Mouse (Mus musculus) forebrain, embryonic 16.5 days (tissue): ENCODE results near the gene Ccdc173. TPM values are rescaled to one million over a fixed set of nuclear protein-coding genes. Genes with fewer than 3 reads are reported as not detected.
A peak's percentile ranks its signal among the peaks of the same experiment; 100 is the strongest.

ENCODE experiments used
- ATAC-seq: fragments of 200-750 bp; cut with Nextera tagmentation; 2 replicates; pipeline ENCODE4 v1.8.0; 2017; ENCODE audit warnings: mild to moderate bottlenecking, moderate library complexity
- H3K27ac ChIP-seq: fragments of 300-500 bp; sonication (generic); 2 replicates; pipeline ENCODE4 v1.5.1; 2014; ENCODE audit warnings: low read length, control low read depth
- H3K27me3 ChIP-seq: fragments of 300-500 bp; sonication (generic); replicated peaks from 2 replicates; pipeline ENCODE4 v1.6.1; 2014; ENCODE audit warnings: low read length; ENCODE audit not compliant: control insufficient read depth, insufficient read depth
- H3K36me3 ChIP-seq: fragments of 300-500 bp; sonication (generic); 2 replicates; pipeline ENCODE4 v1.6.1; 2014; ENCODE audit not compliant: control insufficient read depth, insufficient read depth
- H3K4me1 ChIP-seq: fragments of 300-500 bp; sonication (generic); replicated peaks from 2 replicates; pipeline ENCODE4 v1.6.1; 2014; ENCODE audit warnings: low read length; ENCODE audit not compliant: control insufficient read depth, insufficient read depth
- H3K4me2 ChIP-seq: fragments of 300-500 bp; sonication (generic); 2 replicates; pipeline ENCODE4 v1.6.1; 2014; ENCODE audit warnings: mild to moderate bottlenecking, low read length, control low read depth
- H3K4me3 ChIP-seq: fragments of 300-500 bp; sonication (generic); replicated peaks from 2 replicates; pipeline ENCODE4 v1.5.1; 2014; ENCODE audit warnings: mild to moderate bottlenecking, low read length, control low read depth
- H3K9ac ChIP-seq: fragments of 300-500 bp; sonication (generic); replicated peaks from 2 replicates; pipeline ENCODE4 v1.6.1; 2014; ENCODE audit warnings: low read depth, low read length, control low read depth
- H3K9me3 ChIP-seq: fragments of 300-500 bp; sonication (generic); 2 replicates; pipeline ENCODE4 v1.6.1; 2016; ENCODE audit warnings: low read length; ENCODE audit not compliant: control insufficient read depth
- WGBS: fragments of 180-500 bp; shearing (Covaris S2); extraction: QIAGEN DNeasy Blood & Tissue Kit; methylation state at CpG from one replicate; pipeline ENCODE4 v1.1.7; 2014; 5-methylcytosine and 5-hydroxymethylcytosine counted together
- polyA plus RNA-seq: library from polyadenylated mRNA; unstranded; fragments of >200 nt; fragmentation: Nextera tagmentation; extraction: Ambion mirVana; gene quantifications from 2 replicates; pipeline ENCODE4 v1.2.1, GENCODE M21; 2015

Ccdc173 gene
- 1.9 and 2.5 TPM in 2 replicates for polyA plus RNA-seq

GRCm38 (mm10) chr2:69789429-69790069, at the start of gene Ccdc173, which contains the start of gene Phospho2:
TSS of gene Ccdc173 (minus strand) at chr2:69789575.
TSS of gene Phospho2 (plus strand) at chr2:69789623.
- Histone ChIP-seq H3K4me3 (peak within 1 kb of the TSS; percentile 67), H3K36me3 (peaks cover 3% of the 10 kb centered on the region; the same call in 1 of the 2 replicates), H3K9ac (peak within 1 kb of the TSS; percentile 69), H3K9me3 (no peaks in the 10 kb centered on the region), H3K4me1 (peaks cover 7% of the 10 kb centered on the region; the same call in 1 of the 2 replicates), H3K27ac (peak within 1 kb of the TSS; percentile 69), H3K27me3 (no peaks in the 10 kb centered on the region), H3K4me2 (peak within 1 kb of the TSS; percentile 72)
- ATAC-seq = peak; percentile 98
- WGBS = 2% methylated on average over 48 of the region's 48 CpGs

- H3K4me1 ChIP-seq = 0 out of 2 replicates have a peak, but pooled peaks cover 2% of the 10 kb centered on the region
- no peaks in the 10 kb centered on the region for H3K9me3 ChIP-seq
- H3K36me3 ChIP-seq = peaks cover 9% of the 10 kb centered on the region
- no peak overlapping the region for H3K4me2 ChIP-seq
- no peak overlapping the region for H3K9ac ChIP-seq
- ATAC-seq = no peak
- no peaks in the 10 kb centered on the region for H3K27me3 ChIP-seq
- no peak overlapping the region for H3K4me3 ChIP-seq
- no peak overlapping the region for H3K27ac ChIP-seq
Observed at GRCm38 (mm10) chr2:69838707-69839106, 49.3 kb upstream of the Ccdc173 start.

DNA sequence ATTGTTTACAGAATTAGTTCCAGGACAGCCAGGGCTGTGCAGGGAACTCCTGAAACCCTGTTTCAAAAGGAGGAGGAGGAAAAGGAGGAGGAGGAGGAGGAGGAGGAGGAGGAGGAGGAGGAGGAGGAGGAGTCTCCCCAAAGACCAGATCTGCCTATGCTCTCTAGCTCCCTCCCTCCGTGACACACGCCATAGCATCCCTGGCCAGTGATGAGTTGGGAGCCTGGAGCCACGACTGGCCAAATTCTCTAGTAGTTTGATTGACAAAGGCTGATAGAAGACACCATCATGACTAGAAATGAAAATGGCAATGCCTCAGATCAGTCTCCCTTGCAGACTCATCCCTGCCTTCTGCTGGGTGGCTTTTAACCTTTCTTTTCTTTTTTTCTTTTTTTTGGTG, 48.6 kb upstream of the Ccdc173 start:
- Histone ChIP-seq H3K4me1 (0 out of 2 replicates have a peak, but pooled peaks cover 2% of the 10 kb centered on the region), H3K9me3 (no peaks in the 10 kb centered on the region), H3K4me3 (no peak overlapping the region), H3K36me3 (peaks cover 9% of the 10 kb centered on the region), H3K27me3 (no peaks in the 10 kb centered on the region), H3K27ac (no peak overlapping the region), H3K4me2 (no peak overlapping the region), H3K9ac (no peak overlapping the region)
- no peak for ATAC-seq
- 28% methylated on average over 3 of the region's 3 CpGs for WGBS

- H3K9ac ChIP-seq = no peak overlapping the region
- no peaks in the 10 kb centered on the region for H3K27me3 ChIP-seq
- H3K4me3 ChIP-seq = no peak overlapping the region
- H3K27ac ChIP-seq = no peak overlapping the region
- 82% methylated on average over 5 of the region's 7 CpGs for WGBS
- H3K4me2 ChIP-seq = no peak overlapping the region
- 0 out of 2 replicates have a peak, but pooled peaks cover 2% of the 10 kb centered on the region for H3K4me1 ChIP-seq
- H3K36me3 ChIP-seq = peaks cover 9% of the 10 kb centered on the region
- no peaks in the 10 kb centered on the region for H3K9me3 ChIP-seq
- ATAC-seq = peak; percentile 33; the same call in 1 of the 2 replicates
Observed at GRCm38 (mm10) chr2:69837244-69837967, 48.0 kb upstream of the Ccdc173 start.

DNA sequence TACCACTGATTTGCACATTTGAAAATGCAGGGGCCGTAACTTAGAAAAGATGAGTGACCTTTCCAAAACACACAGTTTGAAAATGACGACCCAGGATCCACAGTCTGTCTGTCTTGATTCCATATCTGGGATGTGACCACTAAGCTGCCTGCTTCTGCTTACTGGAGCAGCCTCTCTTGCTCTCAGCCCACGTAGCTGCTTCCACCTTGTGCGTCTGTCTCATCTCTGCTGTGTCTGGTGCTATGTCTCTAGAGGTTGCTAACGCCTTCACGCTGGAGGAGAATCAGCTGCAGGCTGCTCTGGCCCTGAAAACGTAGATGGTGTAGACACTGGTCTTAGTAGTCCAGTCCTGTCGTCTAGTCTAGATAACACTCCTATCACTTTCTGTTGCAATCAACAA, 40.7 kb upstream of the Ccdc173 start:
- no peak for ATAC-seq
- no peak overlapping the region for H3K9ac ChIP-seq
- H3K4me1 ChIP-seq = peaks cover 7% of the 10 kb centered on the region
- no peak overlapping the region for H3K4me2 ChIP-seq
- H3K36me3 ChIP-seq = peaks cover 20% of the 10 kb centered on the region
- no peak overlapping the region for H3K27ac ChIP-seq
- H3K4me3 ChIP-seq = no peak overlapping the region
- no peaks in the 10 kb centered on the region for H3K9me3 ChIP-seq
- H3K27me3 ChIP-seq = no peaks in the 10 kb centered on the region
- 93% methylated on average over 8 of the region's 8 CpGs for WGBS

DNA sequence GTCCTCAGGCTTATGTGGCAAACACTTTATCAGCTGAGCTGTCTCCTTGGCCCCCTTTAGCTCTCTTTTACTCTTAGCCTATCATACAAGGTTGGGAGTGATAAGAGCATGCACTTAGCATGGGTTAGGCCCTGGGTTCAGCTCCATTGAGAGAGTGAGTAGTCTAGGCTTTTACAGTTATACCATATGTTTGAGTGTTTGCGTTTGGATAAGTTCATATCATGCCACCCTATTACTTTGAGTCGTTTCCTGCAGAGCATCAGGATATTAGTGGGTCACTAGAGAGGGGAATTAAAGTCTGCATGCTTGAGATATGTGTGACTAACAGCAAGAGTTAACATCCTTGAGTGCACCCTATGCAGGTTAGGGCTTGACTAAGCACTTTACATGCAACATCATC, 40.3 kb upstream of the Ccdc173 start:
- Histone ChIP-seq H3K4me2 (no peak overlapping the region), H3K4me1 (peaks cover 9% of the 10 kb centered on the region), H3K27me3 (no peaks in the 10 kb centered on the region), H3K27ac (no peak overlapping the region), H3K9me3 (no peaks in the 10 kb centered on the region), H3K9ac (no peak overlapping the region), H3K36me3 (peaks cover 16% of the 10 kb centered on the region), H3K4me3 (no peak overlapping the region)
- ATAC-seq = no peak
- WGBS = 99% methylated on average over 2 of the region's 2 CpGs

DNA sequence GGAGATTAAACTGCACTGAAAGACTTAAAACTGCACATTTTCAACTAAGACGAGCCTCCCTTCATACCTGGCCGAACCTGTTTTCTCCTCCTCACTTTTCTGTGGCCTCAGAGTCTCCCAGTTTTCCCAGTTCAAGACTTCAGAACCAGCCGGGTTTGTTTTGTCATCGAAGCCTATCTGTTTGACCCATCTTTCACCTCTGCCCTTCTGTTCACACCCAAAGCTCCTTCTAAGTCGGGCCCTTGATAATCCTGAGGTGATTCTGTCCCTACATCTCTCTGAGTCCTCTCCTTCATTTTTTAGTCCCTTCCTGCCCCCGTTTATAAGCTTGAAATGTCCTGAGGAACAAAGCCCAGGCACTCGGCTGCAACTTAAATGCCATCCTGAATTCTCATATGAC, 38.7 kb upstream of the Ccdc173 start:
- H3K4me3 ChIP-seq = no peak overlapping the region
- no peaks in the 10 kb centered on the region for H3K9me3 ChIP-seq
- H3K4me1 ChIP-seq = peaks cover 20% of the 10 kb centered on the region
- ATAC-seq = no peak
- WGBS = 51% methylated on average over 7 of the region's 7 CpGs
- H3K36me3 ChIP-seq = peaks cover 11% of the 10 kb centered on the region
- H3K27me3 ChIP-seq = no peaks in the 10 kb centered on the region
- H3K4me2 ChIP-seq = no peak overlapping the region
- no peak overlapping the region for H3K27ac ChIP-seq
- H3K9ac ChIP-seq = no peak overlapping the region

DNA sequence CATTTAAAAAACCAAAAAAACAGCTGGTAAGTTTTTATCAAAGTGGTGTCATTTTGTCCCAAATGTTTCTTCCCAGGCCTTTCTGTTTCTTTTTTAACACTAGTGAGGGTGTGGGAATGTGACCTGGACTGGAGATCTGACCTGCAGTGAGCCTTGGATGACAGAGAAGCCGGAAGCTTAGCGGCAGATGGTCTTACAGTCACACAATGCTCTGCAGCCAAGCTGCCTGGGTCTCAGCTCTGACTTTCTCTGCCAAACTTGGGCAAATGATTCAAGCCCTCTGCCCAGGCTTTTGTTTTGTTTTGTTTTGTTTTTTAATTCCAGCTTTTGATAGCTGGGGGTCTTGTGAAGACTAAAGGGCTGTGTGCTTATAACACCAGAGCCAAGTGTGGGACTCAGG, 37.0 kb upstream of the Ccdc173 start:
- Histone ChIP-seq H3K4me3 (no peak overlapping the region), H3K4me2 (no peak overlapping the region), H3K4me1 (peaks cover 24% of the 10 kb centered on the region), H3K36me3 (peaks cover 9% of the 10 kb centered on the region), H3K9ac (no peak overlapping the region), H3K9me3 (no peaks in the 10 kb centered on the region), H3K27ac (no peak overlapping the region), H3K27me3 (no peaks in the 10 kb centered on the region)
- no peak for ATAC-seq
- WGBS = 69% methylated on average over 2 of the region's 2 CpGs

DNA sequence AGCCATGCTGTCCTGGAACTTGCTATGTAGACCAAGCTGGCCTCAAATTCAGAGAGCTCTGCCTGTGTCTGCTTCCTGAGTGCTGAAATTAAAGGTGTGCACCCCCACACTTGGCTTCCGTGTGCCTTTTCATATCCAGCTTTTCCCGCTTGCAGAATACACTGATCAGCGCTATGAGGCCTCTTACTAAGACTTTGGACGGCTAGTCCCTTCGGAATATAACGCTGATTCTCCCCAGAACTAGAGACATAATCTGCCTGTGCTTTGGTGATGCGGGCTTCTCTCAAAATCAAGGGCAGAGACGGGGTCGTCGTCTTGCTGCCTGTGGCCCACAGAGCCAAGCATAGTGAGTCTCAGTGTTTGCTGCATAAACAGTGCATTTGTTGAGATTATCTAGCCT, 36.5 kb upstream of the Ccdc173 start:
- WGBS = 84% methylated on average over 10 of the region's 10 CpGs
- Histone ChIP-seq H3K27me3 (no peaks in the 10 kb centered on the region), H3K4me3 (no peak overlapping the region), H3K27ac (no peak overlapping the region), H3K4me1 (peaks cover 24% of the 10 kb centered on the region), H3K9ac (no peak overlapping the region), H3K4me2 (no peak overlapping the region; the same call in 1 of the 2 replicates), H3K36me3 (peaks cover 6% of the 10 kb centered on the region), H3K9me3 (no peaks in the 10 kb centered on the region)
- ATAC-seq = no peak
